Mouse (Mus musculus): ENCODE measurements at regions not wholly inside any gene's neighbourhood (a gene's known extent, or its start where the extent isn't known, plus 50 kb on each side); places are given as distances from the start of the nearest gene placed in this dataset.

GRCm38 (mm10) chr19:57541693-57542314, 69.0 kb upstream of the Atrnl1 start:
- no peak for DNase-seq
- WGBS = 97% methylated on average over 8 of the region's 8 CpGs
- H3K36me3 ChIP-seq (ENCODE audit: control insufficient read depth, insufficient read depth, low read length) = no peaks in the 10 kb centered on the region
- H3K4me1 ChIP-seq (replicated peaks; ENCODE audit: control insufficient read depth, insufficient read depth, low read length) = no peaks in the 10 kb centered on the region
- TF ChIP-seq POLR2A (IDR thresholded peaks at IDR 0.05; ENCODE audit: control insufficient read depth, extremely low read depth, insufficient read depth, low read length, poor library complexity) = no peak
- TF ChIP-seq CTCF (IDR thresholded peaks at IDR 0.05; ENCODE audit: borderline replicate concordance, control insufficient read depth, extremely low read depth, insufficient read depth, low read length, poor library complexity) = no peak
- H3K27me3 ChIP-seq (ENCODE audit: control insufficient read depth, insufficient read depth, low read length) = no peaks in the 10 kb centered on the region
- H3K4me3 ChIP-seq (ENCODE audit: control insufficient read depth, insufficient read depth, low read length) = no peak overlapping the region
- no peak overlapping the region for H3K27ac ChIP-seq (ENCODE audit: control insufficient read depth, insufficient read depth, low read length)

- no peak for DNase-seq
- TF ChIP-seq POLR2A (IDR thresholded peaks at IDR 0.05; ENCODE audit: control insufficient read depth, extremely low read depth, insufficient read depth, low read length, poor library complexity) (no peak), CTCF (IDR thresholded peaks at IDR 0.05; ENCODE audit: borderline replicate concordance, control insufficient read depth, extremely low read depth, insufficient read depth, low read length, poor library complexity) (no peak)
Measured at GRCm38 (mm10) chr19:57542506-57542905, 68.3 kb upstream of the Atrnl1 start.

DNA sequence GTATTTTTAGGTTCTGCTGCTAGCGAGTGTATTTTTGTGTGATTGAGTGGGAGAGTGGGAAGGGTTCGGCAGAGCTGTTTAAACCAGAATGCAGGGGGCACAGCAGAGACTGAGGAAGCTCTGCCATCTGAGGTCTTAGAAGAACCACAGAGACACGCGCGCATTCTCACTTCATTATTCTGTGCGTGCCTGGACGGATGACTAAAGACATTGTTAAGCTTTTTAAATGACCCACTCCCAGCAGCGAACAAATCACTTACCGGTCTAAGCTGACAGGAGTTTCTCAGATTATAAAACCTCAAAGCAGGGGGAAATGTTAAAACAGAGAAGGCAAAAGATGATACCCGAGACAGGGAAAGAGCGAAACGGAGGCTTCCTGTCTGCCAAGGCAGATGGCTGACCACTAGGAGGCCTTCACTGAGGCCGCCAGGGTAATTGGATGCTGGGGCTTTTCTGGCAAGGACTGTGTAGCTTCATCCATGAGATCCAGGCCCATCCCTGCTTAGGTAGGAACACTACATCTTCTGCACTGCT, 67.1 kb upstream of the Atrnl1 start:
- Histone ChIP-seq H3K4me1 (replicated peaks; ENCODE audit: control insufficient read depth, insufficient read depth, low read length) (peaks cover 3% of the 10 kb centered on the region; the same call in 1 of the 2 replicates), H3K27me3 (ENCODE audit: control insufficient read depth, insufficient read depth, low read length) (no peaks in the 10 kb centered on the region), H3K4me3 (ENCODE audit: control insufficient read depth, insufficient read depth, low read length) (no peak overlapping the region), H3K36me3 (ENCODE audit: control insufficient read depth, insufficient read depth, low read length) (no peaks in the 10 kb centered on the region), H3K27ac (ENCODE audit: control insufficient read depth, insufficient read depth, low read length) (no peak overlapping the region)
- TF ChIP-seq CTCF (IDR thresholded peaks at IDR 0.05; ENCODE audit: borderline replicate concordance, control insufficient read depth, extremely low read depth, insufficient read depth, low read length, poor library complexity) (no peak), POLR2A (IDR thresholded peaks at IDR 0.05; ENCODE audit: control insufficient read depth, extremely low read depth, insufficient read depth, low read length, poor library complexity) (no peak)
- no peak for DNase-seq
- 70% methylated on average over 13 of the region's 13 CpGs for WGBS

More at GRCm38 (mm10) chr19:57542506-57542905, 68.3 kb upstream of the Atrnl1 start:
- Histone ChIP-seq H3K27ac (ENCODE audit: control insufficient read depth, insufficient read depth, low read length) (no peak overlapping the region), H3K4me1 (replicated peaks; ENCODE audit: control insufficient read depth, insufficient read depth, low read length) (no peaks in the 10 kb centered on the region), H3K4me3 (ENCODE audit: control insufficient read depth, insufficient read depth, low read length) (no peak overlapping the region), H3K36me3 (ENCODE audit: control insufficient read depth, insufficient read depth, low read length) (no peaks in the 10 kb centered on the region), H3K27me3 (ENCODE audit: control insufficient read depth, insufficient read depth, low read length) (no peaks in the 10 kb centered on the region)
- 94% methylated on average over 5 of the region's 5 CpGs for WGBS

- Histone ChIP-seq H3K36me3 (ENCODE audit: control insufficient read depth, insufficient read depth, low read length) (no peaks in the 10 kb centered on the region), H3K4me3 (ENCODE audit: control insufficient read depth, insufficient read depth, low read length) (no peak overlapping the region), H3K4me1 (replicated peaks; ENCODE audit: control insufficient read depth, insufficient read depth, low read length) (peaks cover 3% of the 10 kb centered on the region; the same call in 1 of the 2 replicates), H3K27ac (ENCODE audit: control insufficient read depth, insufficient read depth, low read length) (no peak overlapping the region), H3K27me3 (ENCODE audit: control insufficient read depth, insufficient read depth, low read length) (no peaks in the 10 kb centered on the region)
- 96% methylated on average over 17 of the region's 17 CpGs for WGBS
- TF ChIP-seq CTCF (IDR thresholded peaks at IDR 0.05; ENCODE audit: borderline replicate concordance, control insufficient read depth, extremely low read depth, insufficient read depth, low read length, poor library complexity) (no peak), POLR2A (IDR thresholded peaks at IDR 0.05; ENCODE audit: control insufficient read depth, extremely low read depth, insufficient read depth, low read length, poor library complexity) (no peak)
- DNase-seq = no peak
Measured at GRCm38 (mm10) chr19:57544229-57544879, 66.5 kb upstream of the Atrnl1 start.

- Histone ChIP-seq H3K4me1 (replicated peaks; ENCODE audit: control insufficient read depth, insufficient read depth, low read length) (peaks cover 3% of the 10 kb centered on the region; the same call in 1 of the 2 replicates), H3K27me3 (ENCODE audit: control insufficient read depth, insufficient read depth, low read length) (no peaks in the 10 kb centered on the region), H3K36me3 (ENCODE audit: control insufficient read depth, insufficient read depth, low read length) (no peaks in the 10 kb centered on the region), H3K4me3 (ENCODE audit: control insufficient read depth, insufficient read depth, low read length) (no peak overlapping the region), H3K27ac (ENCODE audit: control insufficient read depth, insufficient read depth, low read length) (no peak overlapping the region)
- TF ChIP-seq CTCF (IDR thresholded peaks at IDR 0.05; ENCODE audit: borderline replicate concordance, control insufficient read depth, extremely low read depth, insufficient read depth, low read length, poor library complexity) (no peak), POLR2A (IDR thresholded peaks at IDR 0.05; ENCODE audit: control insufficient read depth, extremely low read depth, insufficient read depth, low read length, poor library complexity) (no peak)
- no peak for DNase-seq
- 80% methylated on average over 2 of the region's 2 CpGs for WGBS
Measured at GRCm38 (mm10) chr19:57545071-57545470, 65.8 kb upstream of the Atrnl1 start.

DNA sequence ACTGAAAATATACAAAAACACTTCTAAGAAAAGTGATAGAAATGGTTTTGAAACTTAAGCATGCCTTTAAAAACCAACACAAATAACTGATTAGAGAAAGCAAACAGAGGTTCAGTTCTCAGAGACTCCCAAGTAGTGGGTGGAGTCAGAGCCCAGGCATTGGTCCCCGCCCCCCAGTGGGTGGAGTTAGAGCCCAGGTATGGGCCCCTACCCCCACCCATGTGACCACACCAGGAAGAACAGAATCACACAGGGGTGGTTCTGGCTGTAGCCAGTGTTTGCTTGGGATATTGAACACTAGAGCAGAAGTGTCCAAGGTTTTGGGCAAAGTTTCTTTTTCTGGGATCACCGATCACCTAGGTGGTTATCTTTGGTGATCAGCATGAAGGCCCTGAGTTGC, 64.8 kb upstream of the Atrnl1 start:
- Histone ChIP-seq H3K36me3 (ENCODE audit: control insufficient read depth, insufficient read depth, low read length) (no peaks in the 10 kb centered on the region), H3K4me3 (ENCODE audit: control insufficient read depth, insufficient read depth, low read length) (no peak overlapping the region), H3K27ac (ENCODE audit: control insufficient read depth, insufficient read depth, low read length) (no peak overlapping the region), H3K4me1 (replicated peaks; ENCODE audit: control insufficient read depth, insufficient read depth, low read length) (peaks cover 3% of the 10 kb centered on the region; the same call in 1 of the 2 replicates), H3K27me3 (ENCODE audit: control insufficient read depth, insufficient read depth, low read length) (no peaks in the 10 kb centered on the region)
- WGBS = 86% methylated on average over 2 of the region's 2 CpGs
- DNase-seq = peak; percentile 3
- TF ChIP-seq CTCF (IDR thresholded peaks at IDR 0.05; ENCODE audit: borderline replicate concordance, control insufficient read depth, extremely low read depth, insufficient read depth, low read length, poor library complexity) = no peak
- TF ChIP-seq POLR2A (IDR thresholded peaks at IDR 0.05; ENCODE audit: control insufficient read depth, extremely low read depth, insufficient read depth, low read length, poor library complexity) = no peak
